In genomic region chr1:119189461-119190066, GRCm38 (mm10) we compare ENCODE assay signal across 8 mouse cellular contexts.
DNase-seq lines count a peak whose midpoint lies in the region; ATAC-seq and TF ChIP-seq lines count a peak whose summit lies in the region.

No protein-coding gene starts in this region.

- H3K9me3 ChIP-seq in embryonic facial prominence, embryonic 14.5 days (ENCODE audit: control insufficient read depth, low read length): no peaks in the 10 kb centered on the region
- no peaks in the 10 kb centered on the region for H3K9me3 ChIP-seq in hindbrain, embryonic 10.5 days
- no peaks in the 10 kb centered on the region for H3K9me3 ChIP-seq in neural tube, embryonic 12.5 days

- TF ChIP-seq EP300 in heart, adult 2 months (IDR thresholded peaks at IDR 0.05; ENCODE audit: insufficient read depth, low read depth, low read length): no peak

- no peak overlapping the region for H3K9ac ChIP-seq in heart, adult 2 months (ENCODE audit: low read depth, low read length)
- H3K9ac ChIP-seq in embryonic facial prominence, embryonic 14.5 days (ENCODE audit: low read depth, low read length): peak overlapping the region; percentile 46
- H3K9ac ChIP-seq in neural tube, embryonic 12.5 days: no peak overlapping the region

- H3K27ac ChIP-seq in heart, adult 2 months: no peak overlapping the region
- no peak overlapping the region for H3K27ac ChIP-seq in embryonic facial prominence, embryonic 14.5 days (replicated peaks; ENCODE audit: low read depth, low read length)
- no peak overlapping the region for H3K27ac ChIP-seq in hindbrain, embryonic 10.5 days
- no peak overlapping the region for H3K27ac ChIP-seq in neural tube, embryonic 12.5 days

- H3K36me3 ChIP-seq in heart, adult 2 months (ENCODE audit: control insufficient read depth, insufficient read depth, low read length): no peaks in the 10 kb centered on the region
- no peaks in the 10 kb centered on the region for H3K36me3 ChIP-seq in embryonic facial prominence, embryonic 14.5 days (ENCODE audit: control insufficient read depth, insufficient read depth, low read length)
- no peaks in the 10 kb centered on the region for H3K36me3 ChIP-seq in hindbrain, embryonic 10.5 days
- H3K36me3 ChIP-seq in neural tube, embryonic 12.5 days: no peaks in the 10 kb centered on the region

- no peaks in the 10 kb centered on the region for H3K27me3 ChIP-seq in heart, adult 2 months (ENCODE audit: control insufficient read depth, insufficient read depth, low read length)
- H3K27me3 ChIP-seq in embryonic facial prominence, embryonic 14.5 days (replicated peaks; ENCODE audit: control insufficient read depth, insufficient read depth, low read length): no peaks in the 10 kb centered on the region
- H3K27me3 ChIP-seq in hindbrain, embryonic 10.5 days (ENCODE audit: insufficient read depth, poor library complexity, severe bottlenecking): peaks cover 41% of the 10 kb centered on the region
- H3K27me3 ChIP-seq in neural tube, embryonic 12.5 days (replicated peaks): 0 out of 2 replicates have a peak, but pooled peaks cover 5% of the 10 kb centered on the region

- intact Hi-C loops in heart, adult 2 months (cut with DNase I): no loop called here
- intact Hi-C loops in left cerebral cortex, postnatal 25 days (cut with DNase I): loop anchor here (5.0 kb wide), 2 partner anchors 198 to 233 kb away; partner anchors contain the start of gene Inhbb

- peaks cover 1% of the 10 kb centered on the region; the same call in 1 of the 2 replicates for H3K4me1 ChIP-seq in heart, adult 2 months (ENCODE audit: control insufficient read depth, insufficient read depth, low read length)
- H3K4me1 ChIP-seq in embryonic facial prominence, embryonic 14.5 days (ENCODE audit: control insufficient read depth, insufficient read depth, low read length): peaks cover 8% of the 10 kb centered on the region
- H3K4me1 ChIP-seq in hindbrain, embryonic 10.5 days (replicated peaks): peaks cover 15% of the 10 kb centered on the region
- H3K4me1 ChIP-seq in neural tube, embryonic 12.5 days: peaks cover 6% of the 10 kb centered on the region; the same call in 1 of the 2 replicates

- peak overlapping the region; percentile 12; the same call in 1 of the 2 replicates for H3K4me3 ChIP-seq in heart, adult 2 months
- H3K4me3 ChIP-seq in embryonic facial prominence, embryonic 14.5 days (ENCODE audit: low read depth, low read length): peak overlapping the region; percentile 18
- peak overlapping the region; percentile 35 for H3K4me3 ChIP-seq in hindbrain, embryonic 10.5 days
- 0 out of 2 replicates have a peak overlapping the region, but pooled peaks have one; percentile 19 for H3K4me3 ChIP-seq in neural tube, embryonic 12.5 days

- peak in 1 of 2 experiments; percentile 11 for DNase-seq in heart, adult 2 months
- no peak for DNase-seq in heart, adult 9 months (ENCODE audit: low spot score in 2 of 2)
- peak; percentile 81 for DNase-seq in embryonic facial prominence, embryonic 14.5 days (ENCODE audit: low spot score)
- DNase-seq in hindbrain, embryonic 10.5 days (ENCODE audit: low spot score): peak; percentile 28
- DNase-seq in left cerebral cortex, postnatal 25 days (ENCODE audit: low spot score in 2 of 2): peak; percentile 75 to 88
- DNase-seq in adipocyte (ENCODE audit: low spot score): no peak
- DNase-seq in ovary, postnatal 10 days (ENCODE audit: low spot score): no peak

- no peak for TF ChIP-seq CTCF in heart, adult 2 months (IDR thresholded peaks at IDR 0.05)

- H3K4me2 ChIP-seq in embryonic facial prominence, embryonic 14.5 days (ENCODE audit: low read depth, low read length): peak overlapping the region; percentile 52
- H3K4me2 ChIP-seq in neural tube, embryonic 12.5 days (replicated peaks): peak overlapping the region; percentile 56

- TF ChIP-seq POLR2A in heart, adult 2 months (IDR thresholded peaks at IDR 0.05; ENCODE audit: insufficient read depth, low read depth, low read length): no peak

- peak; percentile 78 for ATAC-seq in embryonic facial prominence, embryonic 14.5 days (ENCODE audit: low read depth)
- peak; percentile 56; the same call in 1 of the 2 replicates for ATAC-seq in neural tube, embryonic 12.5 days (ENCODE audit: low FRiP score, low read depth)

- H3K79me2 ChIP-seq in heart, adult 2 months (replicated peaks; ENCODE audit: control insufficient read depth, insufficient read depth, low read length): no peaks in the 10 kb centered on the region

- 4% methylated on average over 23 of the region's 23 CpGs for WGBS in heart, adult 2 months
- WGBS in embryonic facial prominence, embryonic 14.5 days: 2% methylated on average over 23 of the region's 23 CpGs
- WGBS in hindbrain, embryonic 10.5 days: 2% methylated on average over 23 of the region's 23 CpGs
- WGBS in neural tube, embryonic 12.5 days: 4% methylated on average over 23 of the region's 23 CpGs

Comparison
In these comparisons a context has a peak if more than half of its experiments do, and no peak if none do; other contexts are left out.
1. DNase-seq: peak in embryonic facial prominence, embryonic 14.5 days (single experiment), hindbrain, embryonic 10.5 days (single experiment) and left cerebral cortex, postnatal 25 days (2 of 2); none in heart, adult 9 months (0 of 2), adipocyte (single experiment) and ovary, postnatal 10 days (single experiment).
2. Peak in every context shown above with its lines, with median percentiles within 50 percentile points of each other: H3K4me3 ChIP-seq.